Comparison of ENCODE assay signal across 13 mouse cellular contexts in genomic region chr5:148512042-148512640, GRCm38 (mm10). TPM values are rescaled to one million over a fixed set of nuclear protein-coding genes. Genes with fewer than 3 reads are reported as not detected.
DNase-seq lines count a peak whose midpoint lies in the region; ATAC-seq and TF ChIP-seq lines count a peak whose summit lies in the region.
"Had no signal": no experiment of that assay in that cellular context is flagged by ENCODE, and none has a peak within 500 bp of the region (broad histone marks: within the 10 kb centered on the region; RNA-seq: fewer than 3 reads in every experiment).

No protein-coding gene starts in this region.

- H3K4me3 ChIP-seq in stomach, embryonic 16.5 days (replicated peaks; ENCODE audit: low read length), result no peak overlapping the region
- H3K4me3 ChIP-seq in stomach, postnatal 0 days (ENCODE audit: low read depth, low read length), result no peak overlapping the region
- H3K4me3 ChIP-seq in lung, embryonic 16.5 days (ENCODE audit: low read length), result no peak overlapping the region
- H3K4me3 ChIP-seq in midbrain, embryonic 10.5 days, result no peak overlapping the region
- H3K4me3 ChIP-seq: embryonic facial prominence, embryonic 15.5 days; forebrain, embryonic 12.5 days; neural tube, embryonic 13.5 days had no signal

- ATAC-seq in stomach, embryonic 16.5 days (ENCODE audit: insufficient read depth, low FRiP score), result no peak
- ATAC-seq in stomach, postnatal 0 days (ENCODE audit: low FRiP score, low TSS enrichment), result no peak; the same call in 1 of the 2 replicates
- peak; percentile 59 for ATAC-seq in lung, embryonic 16.5 days (ENCODE audit: low read depth)

- peaks cover 23% of the 10 kb centered on the region for H3K4me1 ChIP-seq in stomach, embryonic 16.5 days (ENCODE audit: control insufficient read depth, insufficient read depth, low read length)
- H3K4me1 ChIP-seq in stomach, postnatal 0 days (replicated peaks; ENCODE audit: control insufficient read depth, insufficient read depth), result no peaks in the 10 kb centered on the region
- peaks cover 16% of the 10 kb centered on the region for H3K4me1 ChIP-seq in lung, embryonic 16.5 days (replicated peaks; ENCODE audit: control insufficient read depth, insufficient read depth, low read length)
- H3K4me1 ChIP-seq in midbrain, embryonic 10.5 days, result no peaks in the 10 kb centered on the region

- no peaks in the 10 kb centered on the region for H3K27me3 ChIP-seq in stomach, embryonic 16.5 days (ENCODE audit: control insufficient read depth, insufficient read depth, low read length)
- H3K27me3 ChIP-seq in stomach, postnatal 0 days (ENCODE audit: control insufficient read depth, insufficient read depth, low read length), result no peaks in the 10 kb centered on the region
- H3K27me3 ChIP-seq in lung, embryonic 16.5 days (ENCODE audit: control insufficient read depth, insufficient read depth, low read depth, low read length), result no peaks in the 10 kb centered on the region
- H3K27me3 ChIP-seq in midbrain, embryonic 10.5 days (ENCODE audit: low read depth, poor library complexity, severe bottlenecking), result no peaks in the 10 kb centered on the region
- H3K27me3 ChIP-seq: embryonic facial prominence, embryonic 15.5 days; forebrain, embryonic 12.5 days; neural tube, embryonic 13.5 days had no signal

- DNase-seq in heart, adult 11 months, result peak; percentile 93
- no peak for DNase-seq in heart, postnatal 10 days
- no peak for DNase-seq in stomach, postnatal 0 days (ENCODE audit: low spot score)
- DNase-seq in midbrain, embryonic 10.5 days (ENCODE audit: low spot score), result no peak
- DNase-seq in cerebellum, adult 9-11 months, result no peak
- DNase-seq: heart, postnatal 36 days; thymus, postnatal 36 days had no signal

- 65% methylated on average over 5 of the region's 5 CpGs for WGBS in stomach, embryonic 16.5 days
- 52% methylated on average over 5 of the region's 5 CpGs for WGBS in stomach, postnatal 0 days
- WGBS in lung, embryonic 16.5 days, result 60% methylated on average over 5 of the region's 5 CpGs
- WGBS in midbrain, embryonic 10.5 days, result 96% methylated on average over 5 of the region's 5 CpGs

- peaks cover 4% of the 10 kb centered on the region; the same call in 1 of the 2 replicates for H3K36me3 ChIP-seq in stomach, embryonic 16.5 days (ENCODE audit: control insufficient read depth, insufficient read depth, low read length)
- peaks cover 6% of the 10 kb centered on the region; the same call in 1 of the 2 replicates for H3K36me3 ChIP-seq in stomach, postnatal 0 days (ENCODE audit: control insufficient read depth, insufficient read depth, low read length)
- H3K36me3 ChIP-seq in lung, embryonic 16.5 days (ENCODE audit: control insufficient read depth, insufficient read depth, low read length), result peaks cover 9% of the 10 kb centered on the region
- peaks cover 36% of the 10 kb centered on the region for H3K36me3 ChIP-seq in midbrain, embryonic 10.5 days

- H3K9me3 ChIP-seq in stomach, embryonic 16.5 days (replicated peaks; ENCODE audit: control insufficient read depth, low read length), result no peaks in the 10 kb centered on the region
- no peaks in the 10 kb centered on the region for H3K9me3 ChIP-seq in stomach, postnatal 0 days (ENCODE audit: control insufficient read depth, low read length)
- H3K9me3 ChIP-seq in lung, embryonic 16.5 days (ENCODE audit: control insufficient read depth, low read length), result no peaks in the 10 kb centered on the region
- H3K9me3 ChIP-seq in midbrain, embryonic 10.5 days (replicated peaks), result no peaks in the 10 kb centered on the region
- H3K9me3 ChIP-seq: embryonic facial prominence, embryonic 15.5 days; forebrain, embryonic 12.5 days; neural tube, embryonic 13.5 days had no signal

- no peak for TF ChIP-seq EP300 in stomach, postnatal 0 days (optimal IDR thresholded peaks at IDR 0.05)

- intact Hi-C loops in heart, postnatal 10 days (cut with DNase I), result no loop called here

- no peak for TF ChIP-seq CTCF in stomach, postnatal 0 days (IDR thresholded peaks at IDR 0.05; ENCODE audit: low read depth)

- H3K27ac ChIP-seq in stomach, embryonic 16.5 days (ENCODE audit: low read length), result peak overlapping the region; percentile 8; the same call in 1 of the 2 replicates
- no peak overlapping the region for H3K27ac ChIP-seq in stomach, postnatal 0 days (replicated peaks)
- no peak overlapping the region for H3K27ac ChIP-seq in lung, embryonic 16.5 days (ENCODE audit: low read length)
- H3K27ac ChIP-seq in midbrain, embryonic 10.5 days (replicated peaks), result no peak overlapping the region
- H3K27ac ChIP-seq: embryonic facial prominence, embryonic 15.5 days; forebrain, embryonic 12.5 days; neural tube, embryonic 13.5 days had no signal

- H3K9ac ChIP-seq in stomach, embryonic 16.5 days (ENCODE audit: low read length), result no peak overlapping the region
- H3K9ac ChIP-seq in stomach, postnatal 0 days (ENCODE audit: low read length), result no peak overlapping the region
- no peak overlapping the region for H3K9ac ChIP-seq in lung, embryonic 16.5 days (ENCODE audit: low read length)
- H3K9ac ChIP-seq: embryonic facial prominence, embryonic 15.5 days; forebrain, embryonic 12.5 days; neural tube, embryonic 13.5 days had no signal

- no peak overlapping the region for H3K4me2 ChIP-seq in stomach, embryonic 16.5 days (ENCODE audit: low read depth, low read length)
- no peak overlapping the region for H3K4me2 ChIP-seq in stomach, postnatal 0 days (replicated peaks; ENCODE audit: low read depth)
- H3K4me2 ChIP-seq in lung, embryonic 16.5 days (ENCODE audit: low read depth, low read length), result no peak overlapping the region
- H3K4me2 ChIP-seq: embryonic facial prominence, embryonic 15.5 days; forebrain, embryonic 12.5 days; liver, embryonic 11.5 days; neural tube, embryonic 13.5 days had no signal

RNA-seq across cellular contexts. Expression of gene Ubl3, which starts 40.4 kb away (rescaled TPM):
- 10 to 100 TPM; 80.1 to 96.8 TPM for total RNA-seq in heart, postnatal 10 days (2021)
- polyA plus RNA-seq in stomach, embryonic 16.5 days (2015; fragmentation: Nextera tagmentation; extraction: Ambion mirVana), result 36.3 and 41.0 TPM in 2 replicates
- polyA plus RNA-seq in stomach, postnatal 0 days (2015; fragmentation: Nextera tagmentation; extraction: Ambion mirVana), result 117 and 123 TPM in 2 replicates
- 55.9 and 73.5 TPM in 2 replicates for polyA plus RNA-seq in lung, embryonic 16.5 days (2015; fragmentation: Nextera tagmentation; extraction: Ambion mirVana)
- 52.5 and 52.7 TPM in 2 replicates for polyA plus RNA-seq in midbrain, embryonic 10.5 days (2016; fragmentation: Nextera tagmentation; extraction: Ambion mirVana)
